ENCODE assay signal across 8 mouse cellular contexts in genomic region chr11:80477341-80478199, GRCm38 (mm10). TPM values are rescaled to one million over a fixed set of nuclear protein-coding genes. Genes with fewer than 3 reads are reported as not detected.
DNase-seq lines count a peak whose midpoint lies in the region; ATAC-seq lines count a peak whose summit lies in the region.

No protein-coding gene starts in this region.

- peak overlapping the region; percentile 75 for H3K4me3 ChIP-seq in forebrain, embryonic 11.5 days (ENCODE audit: low read depth, low read length)
- peak overlapping the region; percentile 89 for H3K4me3 ChIP-seq in midbrain, embryonic 12.5 days

- WGBS in forebrain, embryonic 11.5 days, result 13% methylated on average over 54 of the region's 55 CpGs
- 11% methylated on average over 55 of the region's 55 CpGs for WGBS in midbrain, embryonic 12.5 days

- H3K27me3 ChIP-seq in forebrain, embryonic 11.5 days (ENCODE audit: control insufficient read depth, insufficient read depth, low read length), result peaks cover 7% of the 10 kb centered on the region; the same call in 1 of the 2 replicates
- peaks cover 49% of the 10 kb centered on the region for H3K27me3 ChIP-seq in midbrain, embryonic 12.5 days

- peak overlapping the region; percentile 91 for H3K9ac ChIP-seq in forebrain, embryonic 11.5 days (ENCODE audit: low read length)
- H3K9ac ChIP-seq in midbrain, embryonic 12.5 days (replicated peaks), result peak overlapping the region; percentile 96

- peak overlapping the region; percentile 85 for H3K27ac ChIP-seq in forebrain, embryonic 11.5 days (ENCODE audit: low read depth, low read length)
- peak overlapping the region; percentile 96 for H3K27ac ChIP-seq in midbrain, embryonic 12.5 days (replicated peaks)

- no peaks in the 10 kb centered on the region for H3K9me3 ChIP-seq in forebrain, embryonic 11.5 days (ENCODE audit: control insufficient read depth, low read length)
- no peaks in the 10 kb centered on the region for H3K9me3 ChIP-seq in midbrain, embryonic 12.5 days

- ATAC-seq in forebrain, embryonic 11.5 days (replicated peaks; ENCODE audit: low FRiP score), result peak; percentile 25
- peak; percentile 38 for ATAC-seq in midbrain, embryonic 12.5 days (ENCODE audit: low FRiP score, low read depth)

- H3K4me2 ChIP-seq in forebrain, embryonic 11.5 days (ENCODE audit: low read depth, low read length, severe bottlenecking), result peak overlapping the region; percentile 91
- H3K4me2 ChIP-seq in midbrain, embryonic 12.5 days (replicated peaks), result peak overlapping the region; percentile 82

- no peaks in the 10 kb centered on the region; the same call in 1 of the 2 replicates for H3K36me3 ChIP-seq in forebrain, embryonic 11.5 days (ENCODE audit: control insufficient read depth, insufficient read depth, low read length)
- peaks cover 24% of the 10 kb centered on the region for H3K36me3 ChIP-seq in midbrain, embryonic 12.5 days

- peak; percentile 32 to 57 for DNase-seq in layer of hippocampus, postnatal 14 days (ENCODE audit: low spot score in 2 of 2)
- no peak for DNase-seq in layer of hippocampus, adult 9-11 months
- peak; percentile 67 for DNase-seq in brain, adult 2 months (ENCODE audit: low read depth, low spot score)
- peak; percentile 69 for DNase-seq in forebrain, embryonic 11.5 days (ENCODE audit: low spot score)
- peak; percentile 17 for DNase-seq in kidney, adult 9 months
- no peak for DNase-seq in urinary bladder, postnatal 4 days (ENCODE audit: low spot score in 2 of 2)
- no peak for DNase-seq in frontal cortex, adult 2 months (ENCODE audit: extremely low spot score in 1 of 2, low spot score in 1 of 2)

- H3K4me1 ChIP-seq in forebrain, embryonic 11.5 days (replicated peaks; ENCODE audit: control insufficient read depth, insufficient read depth, low read length), result peaks cover 13% of the 10 kb centered on the region; the same call in 1 of the 2 replicates
- H3K4me1 ChIP-seq in midbrain, embryonic 12.5 days, result peaks cover 44% of the 10 kb centered on the region

RNA-seq across cellular contexts. Expression of gene Cdk5r1, which starts 0.7 kb away (rescaled TPM):
- total RNA-seq in layer of hippocampus, postnatal 14 days (2021), result 100 to 1,000 TPM; 233 to 258 TPM
- 15.7 and 18.4 TPM in 2 replicates for polyA plus RNA-seq in forebrain, embryonic 11.5 days (2014; fragmentation: Nextera tagmentation; extraction: Ambion mirVana)
- polyA plus RNA-seq in midbrain, embryonic 12.5 days (2016; fragmentation: Nextera tagmentation; extraction: Ambion mirVana), result 58.8 and 70.8 TPM in 2 replicates
- polyA plus RNA-seq in frontal cortex, adult 2 months (2012; rRNA removed), result 242 and 258 TPM in 2 replicates

RNA-seq across cellular contexts. Expression of gene Psmd11, which starts 49.2 kb away (rescaled TPM):
- total RNA-seq in layer of hippocampus, postnatal 14 days (2021), result 100 to 1,000 TPM; 102 to 109 TPM
- polyA plus RNA-seq in forebrain, embryonic 11.5 days (2014; fragmentation: Nextera tagmentation; extraction: Ambion mirVana), result 333 and 347 TPM in 2 replicates
- 347 and 348 TPM in 2 replicates for polyA plus RNA-seq in midbrain, embryonic 12.5 days (2016; fragmentation: Nextera tagmentation; extraction: Ambion mirVana)
- 72.2 and 73.9 TPM in 2 replicates for polyA plus RNA-seq in frontal cortex, adult 2 months (2012; rRNA removed)

Comparison
In these comparisons a context has a peak if more than half of its experiments do, and no peak if none do; other contexts are left out.
1. DNase-seq: peak in layer of hippocampus, postnatal 14 days (2 of 2), brain, adult 2 months (single experiment), forebrain, embryonic 11.5 days (single experiment) and kidney, adult 9 months (single experiment); none in layer of hippocampus, adult 9-11 months (single experiment), urinary bladder, postnatal 4 days (0 of 2) and frontal cortex, adult 2 months (0 of 2).